Mouse (Mus musculus) forelimb bud, embryonic 11.5 days (tissue): ENCODE data around the gene Mettl22.

Experiments used
- DNase-seq: peaks from one replicate; pipeline ENCODE4 v3.0.0-alpha.2; 2012; ENCODE audit warnings: low read depth, low spot score

The Mettl22 gene

DNA sequence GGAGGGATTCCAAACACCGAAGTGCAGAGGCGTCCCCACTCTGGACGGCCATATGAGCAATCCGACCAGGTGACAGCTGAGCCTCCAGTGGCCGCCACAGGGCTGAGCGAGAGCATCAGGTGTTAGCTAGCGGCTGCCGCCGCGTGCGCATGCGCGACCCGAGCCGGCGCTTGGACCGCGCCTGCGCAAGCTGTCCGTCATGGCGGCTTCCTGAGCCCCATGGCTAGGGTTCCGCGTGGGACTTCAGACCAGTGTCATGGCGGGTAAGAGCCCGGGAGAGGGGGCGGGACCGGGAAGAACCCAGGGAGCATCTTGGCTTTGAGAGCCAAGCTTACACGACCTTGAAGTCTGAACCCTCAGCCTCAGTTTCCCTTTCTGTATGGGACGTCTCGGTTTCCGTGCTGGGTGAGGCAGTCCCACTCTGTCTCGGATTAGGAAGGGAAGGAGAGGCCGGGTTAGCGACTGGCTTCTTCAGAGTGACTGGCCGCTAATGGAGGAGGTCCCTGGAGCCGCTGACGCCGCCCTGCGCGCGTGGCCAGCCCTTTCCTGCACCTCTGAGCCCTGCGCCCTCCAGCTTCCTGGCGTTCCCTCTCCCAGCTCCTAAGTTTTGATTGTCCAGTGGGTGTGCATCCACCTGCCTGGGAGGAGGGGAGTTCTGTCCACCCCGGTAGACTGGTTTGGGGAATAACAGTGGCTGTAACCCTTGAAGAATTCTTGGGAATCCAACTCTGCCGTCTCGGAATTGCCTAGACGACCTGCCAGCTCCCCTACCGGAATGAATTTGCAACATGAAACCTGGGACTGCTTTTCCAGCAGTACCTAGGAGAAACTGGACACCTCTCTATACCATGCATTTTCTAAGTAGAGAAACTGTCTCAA, at the start of gene Mettl22:
TSS of gene Mettl22 (plus strand) at position 186 of the 879 bp plus-strand sequence.
- peak; percentile 94 for DNase-seq

DNA sequence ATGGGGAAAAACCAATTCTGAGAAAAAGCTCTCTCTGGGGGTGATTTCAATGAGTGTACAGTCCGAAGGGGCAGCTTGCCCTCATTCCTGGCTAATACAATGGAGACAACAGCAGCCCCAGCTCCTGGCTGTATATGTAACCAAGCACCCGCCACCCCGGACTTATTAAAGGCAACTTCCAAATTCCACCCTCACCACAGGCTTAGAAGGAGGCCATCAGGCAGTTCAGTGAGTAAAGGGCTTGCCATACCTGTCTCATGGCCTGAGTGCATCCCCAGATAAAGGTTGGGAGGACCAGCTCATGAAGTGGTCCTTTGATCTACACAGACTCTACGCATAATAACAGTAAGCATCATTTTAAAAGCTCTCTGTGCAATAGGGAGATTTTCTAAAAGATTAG, 49.7 kb upstream of the Mettl22 start:
- DNase-seq: no peak

DNA sequence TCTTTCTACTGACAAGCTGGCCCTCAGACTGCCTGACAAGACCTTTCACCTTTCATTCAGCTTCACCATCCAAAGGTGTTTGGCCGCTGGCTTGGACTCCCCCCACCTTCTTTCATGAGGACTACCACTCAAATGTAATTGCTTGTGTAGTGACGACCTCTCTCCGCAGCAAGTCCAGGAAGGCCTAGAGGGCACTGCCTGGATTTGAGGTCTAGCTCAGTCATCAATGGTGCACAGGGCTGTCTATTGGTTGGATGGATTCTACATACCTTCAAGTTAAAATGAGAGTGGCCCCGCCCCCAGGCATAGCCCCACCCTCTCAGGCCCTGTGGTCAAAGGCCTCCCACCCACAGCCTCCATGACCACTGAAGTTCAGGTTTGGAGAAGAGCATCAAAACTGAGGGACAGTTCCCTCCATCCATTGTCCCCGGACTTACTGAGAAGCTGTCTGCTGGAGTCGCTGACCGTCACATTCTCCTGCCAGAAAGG, 46.9 kb upstream of the Mettl22 start:
- no peak for DNase-seq

DNA sequence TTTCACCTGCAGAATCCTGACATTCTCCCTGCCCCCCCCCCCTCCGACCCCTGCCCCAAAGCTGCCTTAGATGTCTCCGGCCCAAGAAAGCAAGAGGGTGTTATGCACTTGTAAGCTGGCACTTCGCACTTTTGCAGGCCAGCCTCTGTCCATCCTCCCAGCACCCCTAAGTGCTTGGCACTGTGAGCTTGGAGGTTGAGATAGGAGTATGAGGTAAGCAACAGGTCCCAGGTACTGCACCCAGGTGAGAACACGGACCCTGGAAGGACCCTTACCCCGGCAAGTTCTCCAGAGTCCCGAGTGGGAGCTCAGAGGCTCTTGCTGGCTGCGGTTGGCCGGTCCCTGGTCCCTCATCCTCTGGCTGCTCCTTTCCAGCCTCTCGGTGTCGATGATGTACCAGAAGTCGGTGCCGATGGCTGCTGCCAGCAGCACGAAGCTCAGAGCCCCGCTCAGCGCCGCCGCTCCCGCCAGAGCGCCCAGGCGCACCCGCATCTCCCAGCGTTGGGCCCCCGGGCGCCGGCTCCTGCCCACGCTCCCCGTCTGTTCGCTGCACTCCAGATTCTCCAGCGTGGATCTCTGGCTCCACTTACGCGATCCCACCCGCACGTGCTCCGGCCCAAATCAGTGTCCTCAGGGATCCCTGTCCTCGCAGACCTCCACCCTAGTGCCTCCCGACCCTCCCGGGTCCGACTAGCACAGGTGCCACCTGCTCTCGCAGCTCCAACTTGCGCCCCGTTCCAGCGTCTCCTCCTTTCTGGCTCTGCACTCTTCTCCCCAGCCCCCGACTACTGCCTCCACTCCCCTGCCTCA, 46.2 kb upstream of the Mettl22 start:
- no peak for DNase-seq

DNA sequence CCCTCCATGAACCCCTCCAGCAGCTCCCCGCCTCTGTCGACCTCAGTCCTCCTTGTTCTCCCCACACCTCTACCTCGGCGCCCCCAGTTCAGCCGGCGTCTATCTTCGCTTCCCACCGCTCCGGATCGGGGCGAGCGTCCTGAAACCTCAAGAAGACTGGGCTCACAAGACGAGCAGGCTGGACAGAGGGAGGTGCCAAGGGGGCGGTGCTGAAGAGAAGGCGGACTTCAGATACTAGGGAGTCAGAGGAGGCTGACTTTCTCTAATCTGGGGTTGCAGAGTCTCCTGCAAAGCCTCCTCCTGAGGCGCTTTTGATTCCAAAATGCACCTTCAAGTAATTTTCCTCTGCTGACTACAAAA, 45.6 kb upstream of the Mettl22 start, which contains the start of gene Tmem114:
TSS of gene Tmem114 (minus strand) at position 166 of the 360 bp plus-strand sequence.
- DNase-seq: no peak

DNA sequence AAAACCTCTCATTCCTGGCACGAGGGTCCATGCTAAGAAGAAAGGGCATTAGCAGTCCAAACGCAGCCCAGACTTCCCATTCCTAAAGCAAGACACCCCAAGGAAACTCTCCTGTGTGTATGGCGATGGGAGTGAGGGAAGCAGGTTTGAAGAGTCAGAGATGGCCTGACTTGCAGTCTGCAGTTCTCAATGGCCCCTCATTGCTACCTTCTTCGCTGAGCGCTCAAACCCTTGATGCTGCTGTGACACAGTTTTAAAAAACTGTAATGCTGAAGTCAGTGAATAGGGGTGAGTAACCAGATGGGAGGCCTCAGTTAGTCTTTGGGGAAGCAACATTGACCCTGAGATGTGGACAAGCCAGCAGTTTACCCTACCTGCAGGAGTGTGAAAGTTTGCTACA, 44.9 kb upstream of the Mettl22 start:
- DNase-seq: no peak

DNA sequence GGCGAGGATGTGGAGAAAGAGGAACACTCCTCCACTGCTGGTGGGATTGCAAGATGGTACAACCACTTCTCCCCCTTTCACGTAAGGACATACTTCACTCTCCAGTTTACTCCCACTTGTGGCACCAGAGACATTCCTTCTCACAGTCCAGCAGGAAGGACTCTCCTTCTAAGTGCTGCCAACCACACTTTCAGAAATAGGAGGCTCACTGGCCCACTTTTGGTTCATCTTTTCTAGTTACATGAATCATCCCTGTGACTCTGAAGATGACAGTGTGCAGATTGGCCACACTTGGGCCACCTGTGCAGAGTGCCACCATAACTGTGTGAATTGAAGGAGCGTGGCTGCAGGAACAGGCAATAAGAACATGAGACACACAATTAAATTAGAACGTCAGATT, 41.1 kb upstream of the Mettl22 start:
- no peak for DNase-seq

DNA sequence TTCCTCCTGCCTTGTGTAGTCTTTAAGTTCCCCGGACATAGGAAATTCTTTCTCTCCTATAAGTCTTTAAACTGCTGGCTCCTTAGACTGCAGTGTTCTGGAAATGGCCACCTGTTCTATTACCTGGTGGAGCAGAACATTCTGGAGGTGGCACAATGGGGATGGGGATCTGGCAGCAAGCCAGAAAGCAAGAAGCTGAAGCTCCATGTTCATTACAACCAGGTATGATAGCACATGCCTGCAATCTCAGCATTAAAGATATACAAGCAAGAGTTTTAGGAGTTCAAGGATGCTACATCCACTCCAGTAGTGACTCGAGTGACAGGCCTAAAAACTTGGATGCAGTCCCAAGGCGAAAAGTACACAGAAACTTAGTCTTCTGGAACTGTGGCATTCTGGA, 38.0 kb upstream of the Mettl22 start:
- DNase-seq: no peak

DNA sequence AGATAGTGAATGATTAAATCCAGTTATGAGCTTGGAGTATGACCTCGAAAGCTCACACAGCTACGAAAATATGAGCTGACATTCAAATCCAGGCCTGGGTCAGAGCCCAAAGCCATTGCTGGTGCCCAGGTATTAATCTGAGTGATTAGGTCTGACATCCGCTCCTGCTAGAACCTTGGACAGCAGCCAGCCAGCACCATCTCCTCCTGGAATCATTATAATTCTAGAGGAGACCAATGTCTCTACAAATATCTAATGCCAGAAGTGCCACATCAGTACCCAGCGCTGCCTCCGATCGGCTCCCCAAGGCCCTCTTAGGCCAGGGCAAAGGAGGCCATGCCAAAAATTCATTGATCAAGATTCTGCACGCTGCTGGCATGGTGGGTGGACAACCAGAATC, 25.7 kb upstream of the Mettl22 start:
- DNase-seq: no peak

DNA sequence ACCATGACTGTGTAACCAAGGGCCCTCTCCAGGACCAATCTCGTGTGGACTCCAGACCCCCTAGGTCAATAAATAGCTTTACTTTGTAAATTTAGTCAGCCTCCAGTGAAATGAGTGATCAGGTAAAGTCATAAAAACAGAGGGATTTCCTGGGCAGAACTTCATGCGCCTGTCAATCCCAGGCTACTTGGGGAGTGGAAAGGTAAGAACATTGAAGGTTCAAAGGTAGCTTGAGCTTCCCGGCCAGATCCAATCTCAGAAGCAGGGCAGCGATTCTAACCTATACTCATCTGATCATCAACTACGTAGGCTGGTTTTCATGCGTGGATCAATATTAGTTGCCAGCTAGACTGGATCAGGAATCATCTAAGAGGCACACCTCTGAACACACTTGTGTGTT, 24.3 kb upstream of the Mettl22 start:
- no peak for DNase-seq

DNA sequence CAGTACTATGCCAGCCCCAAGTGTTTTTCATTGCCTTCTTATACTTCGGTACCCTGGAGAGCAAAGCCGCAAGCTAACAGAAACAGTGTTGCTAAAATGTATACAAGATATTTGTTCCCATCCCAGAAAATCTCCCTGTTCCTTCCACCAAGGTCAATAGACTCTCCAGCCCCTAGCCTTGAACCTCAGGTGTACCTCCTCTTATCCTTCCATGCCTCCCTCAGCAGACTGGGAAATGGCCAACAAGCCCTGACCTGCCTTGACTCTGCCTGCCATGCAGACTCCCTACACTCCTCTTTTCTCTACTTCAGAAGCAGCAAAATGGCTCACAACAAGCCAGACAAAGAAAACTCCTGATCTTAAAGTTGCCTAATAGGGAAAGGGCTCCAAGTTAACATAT, 17.3 kb upstream of the Mettl22 start:
- DNase-seq: no peak

DNA sequence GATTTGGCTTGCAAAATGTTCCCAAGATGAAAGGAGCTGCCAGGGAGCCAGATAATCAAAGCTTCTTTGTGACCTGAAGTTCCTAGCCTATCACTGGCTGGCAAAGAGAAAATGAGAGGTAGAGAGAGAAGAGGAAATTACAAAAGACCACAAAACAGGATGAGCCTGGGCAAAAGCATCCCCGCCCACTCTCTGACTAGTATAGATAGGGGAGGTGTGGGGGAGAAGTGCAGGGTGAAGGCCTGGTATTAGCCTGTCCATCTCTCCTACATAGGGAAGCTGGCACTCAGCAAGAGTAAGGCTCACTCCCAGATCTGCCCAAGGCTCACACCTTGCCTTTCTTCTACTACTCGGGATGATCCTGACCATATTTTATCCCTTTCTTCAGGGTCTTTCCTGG, 15.4 kb upstream of the Mettl22 start:
- DNase-seq: no peak

DNA sequence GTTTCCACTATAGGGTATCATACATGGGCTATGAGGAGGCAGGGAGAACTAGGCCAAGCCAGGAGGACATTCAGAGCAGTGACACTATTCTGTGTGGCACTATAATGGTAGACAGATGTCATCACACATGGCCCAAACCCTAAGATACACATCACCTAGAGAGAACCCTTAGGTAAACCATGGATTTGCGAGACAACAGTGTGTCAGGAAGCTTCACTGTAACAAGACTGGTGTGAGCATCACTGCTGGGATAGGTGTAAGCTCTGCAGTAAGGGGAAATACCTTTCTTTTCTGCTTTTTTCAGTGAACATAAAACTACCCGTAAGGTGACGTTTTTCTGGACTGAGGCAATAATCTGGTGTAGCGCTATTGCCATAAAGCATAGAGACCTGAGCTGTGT, 12.2 kb upstream of the Mettl22 start:
- DNase-seq: no peak

DNA sequence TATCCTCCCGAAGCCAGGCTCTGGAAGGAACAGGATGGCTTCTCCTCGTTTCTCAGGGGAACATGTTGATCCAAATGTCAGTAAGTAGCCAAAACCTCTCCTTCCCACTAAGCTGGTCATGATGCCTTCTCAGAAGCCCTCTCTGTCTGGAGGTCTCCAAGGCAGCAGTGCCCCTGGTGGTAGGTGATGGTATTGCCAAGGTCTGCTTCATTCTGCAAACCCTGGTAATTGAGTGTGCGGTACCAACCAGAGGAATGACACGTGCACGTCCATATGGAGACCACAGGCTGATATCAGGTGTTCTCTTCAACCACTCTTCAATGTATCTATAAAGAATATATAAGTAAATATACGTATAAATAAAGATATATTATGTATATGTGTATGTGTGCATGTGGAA, 11.5 kb upstream of the Mettl22 start:
- DNase-seq: peak; percentile 70

DNA sequence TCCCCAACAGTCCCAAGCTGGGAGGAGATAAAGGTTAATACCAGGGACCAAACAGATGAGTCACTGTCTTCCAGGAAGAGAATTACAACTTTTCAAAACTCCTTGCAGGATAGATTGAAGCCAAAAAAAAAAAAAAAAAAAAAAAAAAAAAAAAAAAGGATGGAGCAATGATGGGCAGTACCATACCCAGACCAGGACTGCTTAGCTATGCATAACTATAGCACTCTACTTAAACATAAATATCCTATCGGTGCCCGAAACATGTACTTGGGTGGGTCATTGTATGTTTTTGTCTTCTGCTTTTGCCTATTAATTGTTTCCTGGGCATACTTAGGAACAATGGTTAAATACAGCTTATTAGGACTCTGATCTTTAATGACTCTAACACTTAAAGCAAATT, 456 bp upstream of the Mettl22 start:
- DNase-seq: no peak

DNA sequence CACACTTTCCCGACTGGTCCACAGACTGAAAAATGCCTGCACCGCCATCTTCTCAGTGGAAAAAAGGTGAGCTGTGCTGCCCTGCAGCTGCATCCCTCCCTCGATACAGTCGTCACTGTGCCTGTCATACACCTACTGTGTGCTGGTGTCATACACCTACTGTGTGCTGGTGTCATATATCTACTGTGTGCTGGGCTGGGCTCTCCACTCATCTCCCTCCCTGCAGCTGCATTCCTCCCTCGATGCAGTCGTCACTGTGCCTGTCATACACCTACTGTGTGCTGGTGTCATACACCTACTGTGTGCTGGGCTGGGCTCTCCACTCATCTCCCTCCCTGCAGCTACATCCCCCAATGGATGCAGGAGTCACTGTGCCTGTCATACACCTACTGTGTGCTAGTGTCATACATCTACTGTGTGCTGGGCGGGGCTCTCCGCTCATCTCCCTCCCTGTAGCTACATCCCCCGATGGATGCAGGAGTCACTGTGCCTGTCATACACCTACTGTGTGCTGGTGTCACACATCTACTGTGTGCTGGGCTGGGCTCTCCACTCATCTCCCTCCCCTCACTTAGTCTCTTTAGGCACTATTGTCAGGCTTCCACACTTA, 16.9 kb downstream of the Mettl22 start:
- no peak for DNase-seq

DNA sequence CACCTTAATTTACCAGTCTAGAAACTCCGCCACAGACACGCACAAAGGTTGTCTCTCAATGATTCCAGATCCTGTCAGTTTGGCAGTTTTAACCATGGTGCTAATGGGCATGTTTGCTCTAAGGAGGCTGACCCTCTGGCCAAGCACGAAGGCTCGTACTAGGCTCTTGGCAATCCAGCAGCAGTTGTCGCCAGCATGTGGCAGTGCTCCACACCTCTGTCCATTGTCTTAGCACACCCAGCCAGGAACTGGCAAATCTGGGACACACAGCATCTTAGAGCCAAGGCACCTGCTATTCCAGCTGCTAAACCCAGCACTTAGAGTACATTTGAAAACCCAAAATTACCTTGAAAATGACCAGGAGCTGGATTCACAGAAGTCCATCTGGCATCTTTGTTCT, 18.8 kb downstream of the Mettl22 start:
- DNase-seq: no peak

DNA sequence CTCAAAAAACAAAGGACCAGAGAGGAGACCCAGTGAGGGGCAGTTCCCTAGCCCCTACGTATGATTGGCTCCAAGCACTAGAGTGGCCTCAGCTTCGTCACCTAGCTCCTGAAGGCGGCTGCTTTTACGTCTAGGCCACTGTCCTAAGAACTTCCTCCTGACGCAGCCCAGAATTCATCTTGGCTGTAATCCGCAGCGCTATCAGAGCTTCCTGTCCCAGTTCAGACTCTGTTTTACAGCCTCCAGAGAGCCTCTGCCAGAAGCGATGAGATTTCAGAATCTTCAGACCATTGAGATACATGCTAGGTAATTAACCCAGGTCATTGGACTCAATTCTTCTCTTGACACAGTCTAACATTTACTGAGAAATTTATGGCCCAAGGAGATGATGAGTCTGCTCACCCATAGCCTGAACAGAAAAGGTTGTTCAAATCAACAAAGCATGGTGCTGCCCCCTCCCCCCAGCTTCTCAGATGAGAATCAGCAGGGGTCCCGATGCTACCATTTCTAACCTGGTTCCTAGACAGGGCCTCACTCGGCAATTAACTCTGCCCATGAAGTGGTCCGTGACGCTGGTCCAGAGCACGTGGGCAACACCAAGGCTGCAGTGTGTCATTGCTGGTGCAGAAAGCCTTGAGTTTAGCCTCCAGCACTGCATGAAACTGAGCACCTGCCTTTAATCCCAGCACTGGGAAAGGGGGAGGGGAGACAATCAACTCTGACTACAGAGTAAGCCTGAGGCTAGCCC, 21.3 kb downstream of the Mettl22 start:
- DNase-seq: peak; percentile 27

DNA sequence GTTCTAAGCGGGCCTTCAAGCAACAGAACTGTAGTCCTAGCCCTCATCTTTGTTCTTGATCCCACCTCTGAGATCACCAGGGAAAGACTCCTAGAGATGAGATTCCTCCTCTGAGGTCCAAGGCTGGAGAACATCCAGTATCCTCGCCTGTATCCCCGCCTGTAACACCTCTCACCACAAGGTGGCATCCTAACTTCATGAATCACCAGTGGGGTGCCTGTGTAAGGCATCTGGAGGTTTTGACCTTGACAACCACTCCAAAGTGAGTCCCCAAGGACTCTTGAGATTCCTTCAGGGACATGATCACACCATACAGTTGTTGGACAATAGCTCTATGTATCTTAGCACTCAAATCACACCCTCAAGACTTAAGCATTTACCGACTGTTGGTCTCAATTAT, 23.7 kb downstream of the Mettl22 start:
- DNase-seq: peak; percentile 72

DNA sequence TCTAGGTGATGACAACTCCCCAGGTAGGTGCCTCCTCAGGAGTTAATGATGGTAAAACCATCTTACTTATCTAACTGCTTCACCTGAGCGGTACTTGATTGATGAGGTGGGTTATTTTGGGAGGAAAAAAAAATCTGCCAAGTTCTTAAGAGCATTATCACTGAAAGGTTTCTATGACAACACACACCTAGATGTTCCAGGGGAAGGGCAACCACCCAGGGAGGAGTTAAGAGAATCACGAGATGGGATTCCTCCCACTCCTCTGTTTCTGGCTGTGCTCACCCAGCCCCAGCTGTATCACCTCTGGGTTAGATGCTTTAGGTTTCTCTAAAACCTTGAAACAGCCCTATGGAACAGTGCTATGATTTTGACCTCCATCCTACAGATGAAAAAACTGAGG, 26.4 kb downstream of the Mettl22 start:
- no peak for DNase-seq

DNA sequence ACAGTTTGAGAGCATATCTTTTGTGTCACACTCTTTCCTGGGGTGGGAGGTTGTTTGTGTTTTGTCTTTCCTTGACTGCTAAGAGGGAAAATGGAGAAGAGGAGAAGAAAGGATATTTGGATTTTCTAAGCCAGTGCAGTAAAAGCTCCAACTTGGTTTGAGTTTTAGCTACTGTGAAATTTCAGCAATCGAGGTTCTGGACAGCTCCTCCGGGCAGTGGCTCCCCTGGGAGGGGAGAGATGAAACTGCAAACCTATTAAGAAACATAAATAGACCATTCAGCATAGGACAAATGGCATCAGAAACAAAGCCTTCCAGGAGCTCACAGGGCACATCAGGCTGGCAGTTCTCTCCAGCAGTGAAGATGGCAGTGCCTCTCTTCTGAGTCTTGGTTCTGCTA, 33.7 kb downstream of the Mettl22 start:
- peak; percentile 18 for DNase-seq

DNA sequence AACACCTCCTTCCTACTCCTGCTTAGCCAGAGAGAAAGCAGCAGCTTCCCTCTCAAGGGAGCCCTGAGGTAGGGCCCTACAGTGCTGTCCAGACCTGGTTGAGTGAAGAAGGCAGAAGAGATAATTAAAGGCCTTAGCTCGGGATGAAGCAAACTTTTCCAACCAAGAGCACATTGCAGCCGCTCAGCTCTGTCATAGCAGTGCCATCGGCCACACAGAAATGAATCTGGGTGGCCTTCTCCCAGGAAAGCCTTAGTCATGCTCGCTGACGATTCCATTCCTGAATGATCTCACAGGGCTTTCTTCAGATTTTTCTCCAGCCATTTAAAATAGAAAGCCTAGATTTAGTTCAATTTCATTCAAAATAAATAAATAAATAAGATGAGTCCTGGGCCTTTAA, 39.3 kb downstream of the Mettl22 start:
- no peak for DNase-seq
